Mouse (Mus musculus): ENCODE data around the gene Aak1.

- TF ChIP-seq POLR2A (IDR thresholded peaks at IDR 0.05; ENCODE audit: insufficient read length, low read depth): no peak
- no peak for TF ChIP-seq MAX (IDR thresholded peaks at IDR 0.05; ENCODE audit: low read depth)
- TF ChIP-seq TCF3 (IDR thresholded peaks at IDR 0.05; ENCODE audit: insufficient read length, low read depth): no peak
- no peak for TF ChIP-seq MYOD1 (IDR thresholded peaks at IDR 0.05; ENCODE audit: control insufficient read depth in 1 of 3, insufficient read length in 2 of 3, low read depth in 2 of 3)
- TF ChIP-seq USF1 (IDR thresholded peaks at IDR 0.05; ENCODE audit: low read depth): no peak
- TF ChIP-seq POLR2AphosphoS2 (IDR thresholded peaks at IDR 0.05; ENCODE audit: insufficient read length, low read depth): no peak
- no peak for TF ChIP-seq TCF12 (IDR thresholded peaks at IDR 0.05; ENCODE audit: insufficient read depth, poor library complexity, severe bottlenecking)
- TF ChIP-seq E2F4 (IDR thresholded peaks at IDR 0.05; ENCODE audit: insufficient read depth): no peak
- no peak for TF ChIP-seq REST (IDR thresholded peaks at IDR 0.05; ENCODE audit: insufficient read depth, insufficient read length)
- TF ChIP-seq CEBPB (IDR thresholded peaks at IDR 0.05; ENCODE audit: insufficient read depth, poor library complexity, severe bottlenecking): no peak
- TF ChIP-seq MYOG (IDR thresholded peaks at IDR 0.05; ENCODE audit: control insufficient read depth in 1 of 3, insufficient read depth in 1 of 3, insufficient read length in 2 of 3, low read depth in 2 of 3): no peak
- TF ChIP-seq SRF (IDR thresholded peaks at IDR 0.05; ENCODE audit: control insufficient read depth, insufficient read length, low read depth): no peak
These were observed 48.2 kb downstream of the Aak1 start for GRCm38 (mm10) chr6:86897520-86897919.
